Mouse (Mus musculus) T-helper 2 cell (primary cell): ENCODE data around the gene Trim52.
"Not testable (repeated sequence)": the region's sequence is repeated elsewhere in the genome, so short reads cannot be mapped to it uniquely, and the experiment has no call there.

Experiments used
- in situ Hi-C: fragments of 300-600 bp; cut with MboI, MseI; formaldehyde crosslinking; loops from one replicate; pipeline ENCODE4 v1.15.1; 2025; ENCODE audit warnings: high pct_unique_total_duplicates

Trim52 gene

DNA sequence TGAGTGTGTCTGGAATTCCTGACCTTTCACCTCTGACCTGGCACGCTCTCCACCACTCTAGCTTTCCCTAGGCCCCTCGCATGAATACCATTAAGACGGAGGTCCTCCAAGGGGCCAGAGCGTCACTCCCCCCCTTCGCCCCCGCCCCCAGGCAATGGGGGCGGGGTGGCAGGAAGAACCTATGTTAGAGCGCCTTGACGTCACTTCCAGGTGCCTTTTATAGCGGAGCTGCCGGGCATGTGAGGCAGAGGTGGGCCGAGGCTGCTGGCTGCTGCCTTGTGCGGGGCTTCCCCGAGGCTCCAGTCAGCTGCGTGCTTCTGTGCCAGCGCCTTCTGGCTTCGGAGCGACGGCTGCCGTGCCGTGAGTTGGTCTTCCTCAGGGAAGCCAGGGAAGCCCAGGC lies at the start of gene Trim52:
Gene Trim52, plus strand, starts transcription at position 219 of the 400 bp plus-strand sequence.
- in situ Hi-C loops = loop anchor here (10.0 kb wide), 1 partner anchor 171 kb away; no protein-coding TSS in a partner anchor

DNA sequence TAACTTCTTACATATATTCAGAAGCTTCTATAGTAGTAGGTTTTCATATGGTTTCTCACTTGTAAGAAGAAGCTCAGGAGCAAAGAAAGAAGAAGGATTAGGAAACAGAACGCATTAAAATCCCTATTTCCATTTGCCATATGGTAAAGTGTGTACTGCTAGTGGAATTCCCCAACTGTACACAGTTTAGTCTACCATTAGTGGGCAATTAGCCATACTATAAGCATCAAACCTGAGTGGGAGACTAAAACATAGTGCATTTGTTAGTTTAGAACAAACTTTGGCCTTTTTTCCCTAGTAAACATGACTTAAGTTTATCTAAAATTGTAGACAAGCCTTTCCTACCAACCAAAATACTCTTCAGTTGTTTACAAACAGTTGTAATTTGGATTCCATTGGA lies 33.4 kb upstream of the Trim52 start:
- in situ Hi-C loops = no loop called here

DNA sequence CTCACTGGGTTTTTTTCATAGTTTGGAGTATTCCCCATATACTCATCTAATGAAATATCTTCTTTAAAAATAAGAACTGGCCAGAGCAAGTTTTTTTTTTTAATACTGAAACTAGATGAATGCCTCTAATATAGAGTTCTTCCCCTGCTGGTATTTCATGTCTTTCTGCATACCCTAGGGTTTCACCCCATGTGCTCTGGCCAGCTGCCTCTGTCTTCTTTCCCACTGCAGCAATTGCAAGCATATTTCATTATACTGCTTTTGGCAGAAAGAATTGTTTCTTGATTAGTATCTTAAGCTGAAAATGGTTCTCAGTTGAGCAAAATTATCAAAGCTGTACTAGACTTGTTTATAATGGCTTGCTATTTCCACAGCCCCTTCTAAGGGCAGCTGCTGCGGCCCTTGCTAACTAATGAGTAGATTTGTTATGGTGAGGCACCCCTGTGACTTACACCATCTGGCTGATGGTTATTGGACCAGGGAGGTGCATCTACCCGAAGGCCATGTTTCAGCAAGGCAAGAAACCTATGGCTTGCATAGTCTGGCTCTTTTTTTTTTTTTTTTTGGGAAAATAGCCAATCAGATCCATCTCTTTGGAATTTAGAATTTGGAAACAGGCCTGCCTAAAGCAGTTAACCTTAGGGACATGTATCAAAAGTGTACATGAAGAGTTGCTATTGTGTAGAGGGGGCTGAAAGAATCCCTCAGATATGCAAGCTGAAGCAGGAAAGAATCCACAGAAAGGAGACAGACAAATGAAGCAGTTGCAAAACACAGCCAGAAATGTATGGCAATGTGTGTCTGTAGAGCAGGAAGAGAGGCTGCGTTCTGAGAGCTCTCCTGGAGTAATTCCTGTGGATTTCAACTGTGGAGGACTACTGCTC lies 30.6 kb upstream of the Trim52 start:
- in situ Hi-C loops = no loop called here

DNA sequence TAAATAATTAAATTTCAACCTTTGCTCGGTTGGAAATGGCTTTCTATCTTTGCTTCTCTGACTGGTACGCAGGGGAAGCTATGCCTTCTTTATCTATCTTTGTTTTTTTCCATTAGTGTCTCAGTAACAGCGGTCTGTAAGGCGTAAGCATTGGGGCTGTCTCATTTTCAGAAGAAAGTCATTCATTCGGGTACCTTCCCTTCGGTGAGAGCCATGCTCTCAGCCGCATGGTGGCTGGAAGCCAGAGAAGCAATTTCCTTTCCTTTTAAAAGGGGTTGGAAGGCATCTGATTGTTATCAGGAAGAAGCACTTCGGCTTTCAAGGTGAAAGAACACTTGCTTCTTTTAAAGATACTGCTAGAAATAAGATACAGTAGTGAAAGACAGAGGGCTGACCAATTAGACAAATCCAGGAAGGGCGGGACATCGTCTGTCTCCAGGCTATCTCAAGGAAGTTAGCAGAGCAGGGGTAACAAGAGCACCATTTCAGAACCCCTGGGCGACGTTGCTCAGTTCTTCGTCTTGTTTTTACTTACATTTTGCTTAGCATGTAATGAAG lies 17.4 kb upstream of the Trim52 start:
- in situ Hi-C loops = no loop called here

DNA sequence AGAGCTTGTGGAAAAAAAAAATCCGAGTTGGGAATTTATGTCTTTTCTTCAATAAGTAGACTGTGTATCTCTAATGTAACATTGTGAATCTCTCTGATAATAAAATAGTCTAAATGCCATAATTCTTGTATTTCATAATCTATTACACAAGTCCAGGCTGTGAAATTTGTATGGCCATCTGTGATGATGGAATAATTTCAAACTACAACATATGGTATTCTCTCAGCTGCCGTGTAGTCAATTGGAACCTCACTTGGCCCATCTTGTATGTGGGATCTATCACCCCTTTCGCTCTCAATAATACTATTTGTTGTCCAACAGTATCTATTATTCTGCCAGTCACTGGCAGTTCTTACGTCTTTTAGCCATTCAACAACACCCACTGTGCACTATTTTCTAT lies 9.2 kb upstream of the Trim52 start:
- in situ Hi-C loops = no loop called here

DNA sequence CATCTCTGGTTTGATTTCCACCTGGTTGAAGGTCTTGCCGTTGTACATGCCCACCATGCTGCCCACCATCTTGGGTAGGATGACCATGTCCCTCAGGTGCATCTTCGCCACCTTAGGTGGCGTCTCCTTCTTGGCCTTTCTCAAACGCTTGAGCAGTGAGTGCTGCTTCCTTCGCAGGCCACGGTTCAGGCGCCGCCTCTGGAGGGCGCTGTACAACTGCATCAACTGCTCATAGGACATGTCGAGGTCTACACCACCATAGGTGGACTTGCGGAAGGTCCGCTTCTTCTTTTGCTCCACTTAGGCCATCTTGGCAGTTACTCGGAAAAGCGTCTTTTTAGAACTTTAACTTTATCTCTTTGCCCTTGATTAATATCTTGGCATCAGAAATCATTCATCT lies 5.1 kb upstream of the Trim52 start:
- in situ Hi-C loops = loop anchor here (10.0 kb wide), 1 partner anchor 166 kb away; no protein-coding TSS in a partner anchor

DNA sequence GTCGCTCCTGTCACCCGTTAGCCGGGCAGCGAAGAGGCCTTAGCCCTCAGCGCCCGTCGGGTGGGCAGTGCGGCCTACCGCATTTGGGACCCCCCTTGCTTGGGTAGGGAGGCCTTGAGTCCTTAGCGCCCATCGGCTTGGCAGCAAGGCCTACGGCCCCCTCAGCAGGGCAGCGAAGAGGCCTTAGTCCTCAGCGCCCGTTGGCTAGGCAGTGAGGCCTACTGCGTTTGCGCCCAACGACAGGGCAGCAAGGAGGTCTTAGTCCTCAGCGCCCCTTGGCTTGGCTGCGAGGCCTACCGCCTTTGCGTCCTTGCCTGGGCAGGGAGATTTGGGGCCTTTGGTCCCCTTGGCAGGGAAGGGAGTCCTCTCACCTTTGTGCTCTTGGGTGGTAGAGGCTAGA lies 427 bp downstream of the Trim52 start:
- in situ Hi-C loops = loop anchor here (10.0 kb wide), 1 partner anchor 172 kb away; no protein-coding TSS in a partner anchor

DNA sequence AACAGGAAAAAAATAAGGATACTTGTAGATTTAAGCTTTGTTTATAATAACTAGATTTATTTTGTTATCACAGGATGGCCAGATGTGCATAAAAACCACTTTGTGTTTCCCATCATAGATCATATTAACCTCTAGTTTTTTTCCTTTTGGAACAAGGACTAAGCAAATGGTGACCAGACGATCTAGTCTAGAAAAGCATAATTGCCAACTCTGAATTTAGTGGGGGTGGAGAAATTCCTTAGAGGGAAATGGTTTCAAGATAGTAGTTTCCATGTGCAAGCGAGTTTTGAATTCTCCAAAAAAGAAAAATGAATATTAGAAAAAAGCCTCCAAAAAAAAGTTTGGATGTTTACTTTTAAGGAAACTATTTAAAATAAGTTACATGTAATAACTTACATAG lies 13.4 kb downstream of the Trim52 start:
- in situ Hi-C loops = no loop called here

DNA sequence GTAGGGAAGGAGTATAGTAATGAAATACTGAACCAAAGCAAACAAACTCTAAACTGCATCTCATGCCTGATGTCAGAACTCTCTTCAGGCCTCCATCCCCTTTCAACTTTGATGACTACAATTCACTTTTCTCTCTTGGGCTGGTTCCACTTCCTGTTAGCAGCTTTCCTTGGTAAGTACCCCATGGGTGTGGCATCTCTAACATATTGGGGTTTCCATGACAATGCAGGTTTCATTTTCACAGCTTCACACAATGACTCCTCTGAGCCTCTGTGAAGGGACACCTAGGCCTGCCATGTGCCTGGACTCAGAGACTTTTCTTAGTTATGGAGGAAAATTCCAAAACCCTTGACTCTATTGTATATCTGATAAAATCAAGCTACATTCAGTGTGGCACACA lies 30.3 kb downstream of the Trim52 start:
- in situ Hi-C loops = no loop called here

DNA sequence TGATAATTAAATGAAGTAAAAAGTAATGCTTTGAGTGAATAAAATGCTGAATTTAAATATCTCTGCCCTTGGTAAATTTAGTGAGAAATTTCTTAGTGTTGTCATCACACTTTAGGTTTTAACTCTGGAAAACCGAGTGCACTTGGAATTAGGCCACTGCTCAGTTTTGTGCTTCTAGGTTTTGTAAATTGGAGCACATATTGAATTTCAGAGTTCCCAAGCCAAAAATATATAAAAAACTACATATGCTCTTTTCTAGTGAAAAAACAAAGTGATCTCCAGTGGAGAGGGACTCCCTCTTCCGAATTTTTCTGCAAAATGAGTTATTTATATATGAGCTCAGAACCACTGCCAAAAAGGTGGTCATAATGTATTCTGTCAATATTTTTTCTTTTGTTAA lies 45.2 kb downstream of the Trim52 start:
- in situ Hi-C loops = no loop called here

DNA sequence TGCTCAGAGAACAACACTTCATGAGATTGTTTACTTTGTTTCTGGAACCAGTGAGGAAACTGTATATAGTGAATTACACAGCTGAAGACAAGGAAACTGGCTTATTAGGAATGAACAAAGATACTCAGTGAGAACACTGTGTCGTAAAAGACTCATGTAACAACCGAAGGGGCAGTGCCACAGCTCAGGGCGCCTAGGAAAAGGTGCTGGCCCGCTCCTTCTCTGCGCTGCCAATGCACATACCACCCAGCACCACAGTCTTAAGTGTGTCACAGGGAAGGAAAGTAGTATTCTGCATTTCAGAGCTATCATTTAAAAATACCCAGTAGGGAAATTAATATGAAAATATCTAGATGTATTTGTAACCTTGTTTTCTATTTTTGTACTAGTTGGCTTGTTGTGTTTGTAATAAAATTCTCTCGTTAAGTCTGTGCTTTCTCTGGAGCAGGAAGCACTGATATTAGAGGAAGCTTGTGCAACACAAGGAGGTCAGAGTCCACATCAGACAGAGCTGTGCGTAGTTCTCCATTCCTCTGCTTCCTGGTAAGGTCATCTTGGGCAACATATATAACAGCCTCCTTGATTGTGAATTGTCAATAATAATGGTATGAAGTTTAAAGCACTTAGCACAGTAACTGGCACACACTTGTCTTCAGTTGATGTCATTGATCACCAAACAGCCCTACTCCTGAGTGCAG lies 49.0 kb downstream of the Trim52 start:
- in situ Hi-C loops = no loop called here

DNA sequence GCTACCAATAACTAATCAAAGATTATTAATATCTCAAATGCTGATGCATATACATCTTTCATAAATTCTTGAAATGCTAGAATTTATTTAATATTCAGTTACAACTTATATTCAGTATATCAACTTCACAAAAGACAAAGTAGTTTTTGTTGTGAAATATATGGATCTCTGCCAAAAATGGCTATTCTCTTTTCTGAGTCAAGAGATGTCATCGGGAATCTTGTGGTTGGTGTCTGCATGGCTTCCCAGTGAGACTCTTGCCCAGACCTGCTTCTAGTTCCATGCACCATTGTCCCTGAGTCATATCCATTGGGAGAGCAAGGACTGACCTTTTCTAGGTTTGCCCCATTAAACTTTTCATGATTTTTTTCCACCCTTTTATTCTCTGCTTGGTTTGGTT lies 50.5 kb downstream of the Trim52 start:
- in situ Hi-C loops = no loop called here

DNA sequence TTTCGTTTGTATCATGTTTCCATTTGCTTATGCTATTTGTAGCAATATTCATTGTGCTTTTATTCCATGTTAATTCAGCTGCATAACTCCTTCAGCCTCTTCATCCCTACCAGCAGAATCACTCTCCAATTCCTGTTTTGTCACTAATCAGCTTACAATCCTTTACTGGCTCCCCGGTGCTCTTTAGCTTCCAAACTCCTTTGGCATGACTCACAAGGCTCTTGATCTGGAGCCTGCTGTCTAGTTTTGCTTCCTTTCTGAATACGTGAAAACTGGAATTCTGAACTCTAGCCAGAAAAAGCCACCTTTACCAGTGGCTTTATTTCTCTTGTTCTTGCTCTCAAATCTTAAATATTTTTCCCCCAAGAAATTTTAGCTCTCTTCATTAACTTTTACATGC lies 56.3 kb downstream of the Trim52 start:
- in situ Hi-C loops = no loop called here

DNA sequence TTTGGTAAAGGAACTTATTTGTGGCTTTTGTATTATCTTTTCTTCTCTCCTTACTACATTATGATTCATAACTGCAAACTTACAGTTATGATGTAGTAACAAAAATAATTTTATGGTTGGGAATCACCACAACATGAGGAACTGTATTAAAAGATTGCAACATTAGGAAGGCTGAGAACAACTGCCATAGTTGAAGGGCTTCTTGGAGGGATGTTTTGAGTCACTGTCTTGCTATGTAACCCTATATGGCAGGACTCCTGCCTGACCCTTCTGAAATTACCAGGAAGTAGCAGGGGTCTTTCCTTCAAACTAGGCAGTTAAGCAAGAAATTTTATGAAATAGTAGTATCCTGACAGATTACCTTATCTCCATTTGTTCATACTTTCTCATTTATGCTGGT lies 57.2 kb downstream of the Trim52 start:
- in situ Hi-C loops = no loop called here

DNA sequence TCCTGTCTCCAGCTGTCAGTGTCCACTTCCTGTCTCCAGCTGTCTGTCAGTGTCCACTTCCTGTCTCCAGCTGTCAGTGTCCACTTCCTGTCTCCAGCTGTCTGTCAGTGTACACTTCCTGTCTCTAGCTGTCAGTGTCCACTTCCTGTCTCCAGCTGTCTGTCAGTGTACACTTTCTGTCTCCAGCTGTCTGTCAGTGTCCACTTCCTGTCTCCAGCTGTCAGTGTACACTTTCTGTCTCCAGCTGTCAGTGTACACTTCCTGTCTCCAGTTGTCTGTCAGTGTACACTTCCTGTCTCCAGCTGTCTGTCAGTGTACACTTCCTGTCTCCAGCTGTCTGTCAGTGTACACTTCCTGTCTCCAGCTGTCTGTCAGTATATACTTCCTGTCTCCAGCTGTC lies 57.9 kb downstream of the Trim52 start:
- in situ Hi-C loops = not testable (repeated sequence)

DNA sequence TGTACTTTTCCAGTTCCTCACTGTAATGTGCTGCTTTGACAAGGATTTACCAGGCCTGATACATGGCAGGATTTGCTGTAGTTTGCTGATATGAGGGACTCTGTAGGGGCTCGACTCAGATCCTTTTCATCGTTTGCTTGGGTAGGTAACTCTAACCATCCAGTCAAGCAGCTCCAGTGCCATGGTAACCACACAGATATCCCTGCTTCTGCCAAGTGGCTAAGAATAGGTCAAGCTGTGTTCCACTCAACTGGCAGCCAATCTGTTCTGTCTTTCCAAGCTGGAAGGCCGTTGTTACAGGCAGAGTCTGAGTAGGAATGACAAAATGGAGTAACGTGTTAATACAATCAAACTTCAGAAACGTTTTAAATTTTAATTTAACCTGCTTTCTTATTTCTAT lies 70.9 kb downstream of the Trim52 start:
- in situ Hi-C loops = no loop called here

DNA sequence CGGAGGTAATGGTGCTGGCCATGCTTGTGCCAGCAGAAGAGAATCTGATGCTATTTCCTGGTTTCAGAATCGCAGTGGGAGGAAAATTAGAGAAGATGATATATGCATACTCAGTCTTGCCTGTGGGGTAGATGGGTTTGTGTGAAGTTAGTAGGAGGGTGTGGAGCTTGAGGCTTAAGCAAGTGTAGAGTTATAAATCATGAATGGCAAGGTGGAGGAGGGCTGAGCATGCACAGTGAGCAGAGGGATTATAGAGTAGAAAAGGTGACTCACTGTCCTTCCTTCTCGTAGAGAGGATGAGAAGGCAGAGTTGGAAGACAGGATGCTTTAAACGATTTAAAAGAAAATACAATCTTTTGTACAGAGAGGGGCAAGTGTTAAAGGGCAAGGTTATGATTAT lies 72.2 kb downstream of the Trim52 start:
- in situ Hi-C loops = no loop called here

DNA sequence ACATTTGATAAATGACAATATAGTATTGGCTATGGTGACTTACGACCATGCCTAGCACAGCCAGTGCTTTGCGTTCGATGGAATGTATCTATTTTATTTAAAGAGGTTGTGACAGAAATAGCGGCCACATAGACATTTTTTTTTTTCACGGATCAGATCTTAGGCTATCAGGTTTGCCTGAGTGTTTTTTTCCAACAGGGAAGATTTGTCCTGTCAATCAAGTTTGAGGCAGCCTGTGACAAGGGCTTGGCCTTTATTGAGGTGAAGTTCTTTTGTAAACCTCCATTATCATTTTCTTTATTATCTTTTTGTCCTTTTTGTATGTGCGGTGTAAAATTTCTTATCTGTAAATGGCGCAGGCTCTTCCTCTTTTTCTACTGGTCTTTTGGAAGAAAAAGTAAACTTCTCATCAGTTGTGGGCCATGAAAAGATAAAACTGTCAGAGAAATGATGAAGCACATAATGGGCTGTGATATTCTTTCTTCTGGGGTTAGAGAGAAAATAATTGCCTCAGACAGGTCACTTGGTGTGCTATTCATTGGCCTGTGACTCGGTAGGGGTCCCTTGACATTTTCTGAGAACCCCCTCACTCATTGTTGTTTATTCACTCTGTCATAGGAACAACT lies 73.2 kb downstream of the Trim52 start:
- in situ Hi-C loops = no loop called here

DNA sequence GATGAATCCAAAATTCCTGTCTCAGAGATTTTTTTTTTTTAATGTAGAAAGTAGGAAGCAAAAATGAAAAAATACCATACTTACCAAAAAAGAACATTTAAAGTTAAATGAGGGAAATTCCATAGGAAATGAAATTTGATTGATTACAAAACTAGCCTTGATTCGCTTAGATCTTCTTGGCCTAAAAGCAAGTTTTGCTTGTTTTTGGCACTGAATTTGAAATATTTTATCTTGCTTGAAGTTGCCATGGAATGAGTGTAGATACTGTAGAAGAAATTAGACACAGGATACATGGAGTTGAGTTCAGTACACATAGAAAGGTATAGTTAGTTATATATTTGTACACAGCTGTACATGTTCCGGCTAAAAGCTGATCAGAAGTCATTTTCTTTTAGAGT lies 73.7 kb downstream of the Trim52 start:
- in situ Hi-C loops = no loop called here

DNA sequence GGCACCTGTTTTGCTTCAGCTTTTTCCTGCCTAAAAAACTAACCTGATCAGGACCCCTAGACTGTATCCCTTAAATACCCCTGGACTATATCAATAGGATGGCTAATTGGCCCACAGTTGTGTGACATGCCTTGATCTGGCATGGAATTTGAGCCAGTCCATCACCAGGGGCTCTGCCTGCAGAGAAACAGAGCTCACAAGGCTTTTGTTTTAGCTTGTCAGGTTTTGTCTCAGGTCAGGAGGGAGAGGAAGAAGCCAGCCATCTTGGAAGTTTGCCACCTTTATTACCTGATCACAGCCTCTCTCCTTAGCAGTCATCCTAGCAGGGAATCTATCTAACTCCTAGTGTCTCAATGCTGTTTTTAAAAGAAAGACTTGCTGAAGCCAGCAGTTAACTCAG lies 74.6 kb downstream of the Trim52 start:
- in situ Hi-C loops = no loop called here

DNA sequence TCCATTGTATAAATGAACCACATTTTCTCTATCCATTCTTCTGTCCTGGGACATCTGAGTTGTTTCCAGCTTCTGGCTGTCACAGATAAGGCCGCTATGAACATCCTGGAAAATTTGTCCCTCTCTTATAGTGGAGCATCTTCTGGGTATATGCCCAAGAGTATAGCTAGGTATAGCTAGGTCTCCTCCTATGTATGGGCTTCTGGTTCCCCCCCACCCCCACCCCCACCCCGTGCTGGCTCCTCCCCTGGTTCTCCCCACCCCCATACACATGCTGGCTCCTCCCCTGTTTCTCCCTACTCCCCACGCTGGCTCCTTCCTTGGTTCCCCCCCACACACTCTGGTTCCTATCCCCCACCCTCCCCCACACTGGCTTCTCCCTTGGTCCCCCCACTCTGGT lies 78.0 kb downstream of the Trim52 start:
- in situ Hi-C loops = no loop called here
